Mouse (Mus musculus) testis, postnatal 10 days (tissue): ENCODE results near the gene Cdc42bpb.

Experiments used
- DNase-seq: peaks from one replicate; pipeline ENCODE4 v3.0.0; 2021; ENCODE audit warnings: low spot score

Gene Cdc42bpb

DNA sequence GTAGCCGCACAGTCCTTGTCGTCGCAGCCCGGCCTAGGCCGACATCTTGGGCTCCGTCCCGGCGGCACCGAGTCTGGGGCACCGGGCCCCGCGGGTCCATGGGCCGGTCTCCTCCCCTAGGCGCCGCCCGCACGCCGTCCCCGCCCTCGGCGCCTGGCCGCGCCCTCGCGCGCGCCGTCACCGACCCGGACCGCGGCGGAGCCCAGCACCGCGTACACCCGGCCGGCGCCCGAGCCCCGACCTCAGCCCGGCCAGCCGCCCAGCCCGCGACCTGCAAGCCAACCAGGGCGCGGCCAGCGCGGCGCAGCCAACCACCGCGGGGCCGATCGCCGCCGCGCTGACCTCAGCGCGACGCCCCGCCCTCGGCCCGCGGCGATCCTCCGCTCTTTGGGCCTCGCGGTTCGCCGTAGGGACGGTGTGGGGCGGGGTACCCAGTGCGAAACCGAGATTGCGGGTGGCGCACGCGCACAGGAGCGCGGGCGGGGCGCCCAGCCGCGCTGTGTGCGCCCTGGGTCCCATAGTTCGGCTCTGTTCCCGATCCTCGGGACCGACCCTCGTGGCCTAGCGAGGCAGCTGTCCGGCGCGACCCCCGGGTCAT, at the start of gene Cdc42bpb:
TSS of gene Cdc42bpb (minus strand) at position 343 of the 598 bp plus-strand sequence.
- peak; percentile 96 for DNase-seq

GRCm38 (mm10) chr12:111425789-111426460, 48.4 kb upstream of the Cdc42bpb start:
- DNase-seq, result peak; percentile 98

DNA sequence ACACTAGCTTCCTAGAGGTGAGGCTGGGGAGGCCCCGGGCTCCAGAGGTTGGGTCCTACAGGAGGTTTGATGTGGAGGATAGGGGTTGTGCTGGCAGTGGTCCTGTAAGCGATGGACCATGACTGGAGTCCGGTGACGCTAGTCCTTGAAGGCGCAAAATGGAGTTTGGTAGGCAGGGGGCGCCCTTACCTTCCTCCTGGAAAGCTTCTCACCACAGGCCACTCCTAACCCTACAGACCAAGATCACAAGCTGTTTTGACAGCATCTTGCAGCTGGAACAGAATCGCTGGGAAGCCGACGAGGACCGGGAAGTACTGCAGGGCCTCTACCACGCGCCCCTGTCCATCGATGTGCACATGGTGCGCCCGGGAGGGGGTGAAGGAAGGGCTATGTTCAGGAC, 47.7 kb upstream of the Cdc42bpb start:
- DNase-seq, result peak; percentile 95

- no peak for DNase-seq
Measured at GRCm38 (mm10) chr12:111424547-111424946, 47.0 kb upstream of the Cdc42bpb start.

GRCm38 (mm10) chr12:111423570-111424129, 46.1 kb upstream of the Cdc42bpb start:
- no peak for DNase-seq

DNA sequence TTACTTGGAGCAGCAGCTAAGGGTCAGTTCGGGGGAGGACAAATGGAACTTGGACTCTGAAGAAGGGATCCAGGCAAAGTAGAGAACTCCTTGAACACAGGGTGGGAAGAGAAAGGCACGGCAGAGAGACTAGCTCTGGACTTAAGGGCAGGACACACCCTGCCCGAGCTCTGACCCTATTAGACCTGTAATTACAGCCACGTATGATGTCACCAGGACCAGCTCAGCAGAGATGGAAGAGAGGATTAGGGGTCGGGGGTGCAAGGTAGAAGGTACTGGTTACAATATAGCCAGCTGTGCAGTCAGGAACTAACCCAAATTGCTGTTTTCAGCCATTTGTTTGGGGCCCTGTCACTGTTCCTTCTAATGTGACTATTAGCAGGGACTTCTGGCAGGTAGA, 45.3 kb upstream of the Cdc42bpb start:
- no peak for DNase-seq

DNA sequence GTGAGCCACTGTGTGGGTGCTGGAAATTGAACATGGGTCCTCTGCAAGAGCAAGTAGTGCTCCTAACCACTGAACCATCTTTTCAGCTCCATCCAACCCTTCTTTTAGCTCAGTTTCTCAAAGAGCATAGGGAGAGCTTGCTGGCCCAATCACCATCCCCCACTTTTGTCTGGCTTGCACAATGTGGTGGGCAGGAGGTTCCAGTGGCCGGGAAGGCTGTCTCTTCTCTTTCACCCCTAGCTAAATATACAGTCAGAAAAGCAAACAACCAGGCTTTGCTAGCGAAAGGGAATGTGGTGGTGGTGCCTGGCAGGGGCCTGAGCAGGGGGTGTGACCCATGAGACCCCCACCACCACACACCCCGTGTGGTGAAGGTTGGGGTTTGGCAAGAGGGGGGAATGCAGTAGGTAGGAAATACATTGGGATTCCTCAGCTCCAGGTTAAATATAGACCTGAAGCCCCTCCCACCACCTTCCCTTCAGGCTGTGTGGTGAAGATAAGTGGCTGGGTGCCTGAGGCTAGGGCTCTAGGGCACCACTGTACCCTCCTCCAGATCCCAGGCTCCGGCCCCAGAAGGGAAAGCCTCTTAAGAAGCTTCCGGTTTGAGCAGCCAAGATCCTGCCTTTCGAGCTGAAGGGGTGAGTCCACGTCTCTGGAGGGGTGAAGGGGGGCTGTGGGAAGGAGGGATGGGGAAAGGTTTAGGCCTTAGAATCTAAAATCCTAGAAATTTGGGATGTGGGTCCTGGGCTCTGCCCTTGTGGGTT, 43.6 kb upstream of the Cdc42bpb start:
- DNase-seq, result no peak

DNA sequence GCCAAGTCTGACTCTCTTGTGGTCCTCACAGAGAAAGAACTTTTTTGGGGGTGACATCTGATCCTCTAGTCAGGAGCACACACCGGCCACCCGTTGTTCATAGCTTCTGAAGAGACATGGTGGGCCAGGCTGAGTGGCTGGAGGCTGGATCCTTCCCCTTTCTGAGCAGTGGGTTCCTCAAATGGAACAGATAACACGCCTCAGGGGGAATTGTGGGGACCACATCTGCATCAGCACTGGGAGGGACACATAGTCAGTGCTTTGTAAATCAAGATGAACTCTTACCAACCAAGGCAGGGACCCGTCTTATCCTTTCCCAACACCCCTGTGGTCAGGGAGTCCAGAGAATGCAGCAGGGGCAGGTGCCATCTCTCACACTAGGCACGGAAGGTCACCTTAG, 42.4 kb upstream of the Cdc42bpb start:
- no peak for DNase-seq

DNA sequence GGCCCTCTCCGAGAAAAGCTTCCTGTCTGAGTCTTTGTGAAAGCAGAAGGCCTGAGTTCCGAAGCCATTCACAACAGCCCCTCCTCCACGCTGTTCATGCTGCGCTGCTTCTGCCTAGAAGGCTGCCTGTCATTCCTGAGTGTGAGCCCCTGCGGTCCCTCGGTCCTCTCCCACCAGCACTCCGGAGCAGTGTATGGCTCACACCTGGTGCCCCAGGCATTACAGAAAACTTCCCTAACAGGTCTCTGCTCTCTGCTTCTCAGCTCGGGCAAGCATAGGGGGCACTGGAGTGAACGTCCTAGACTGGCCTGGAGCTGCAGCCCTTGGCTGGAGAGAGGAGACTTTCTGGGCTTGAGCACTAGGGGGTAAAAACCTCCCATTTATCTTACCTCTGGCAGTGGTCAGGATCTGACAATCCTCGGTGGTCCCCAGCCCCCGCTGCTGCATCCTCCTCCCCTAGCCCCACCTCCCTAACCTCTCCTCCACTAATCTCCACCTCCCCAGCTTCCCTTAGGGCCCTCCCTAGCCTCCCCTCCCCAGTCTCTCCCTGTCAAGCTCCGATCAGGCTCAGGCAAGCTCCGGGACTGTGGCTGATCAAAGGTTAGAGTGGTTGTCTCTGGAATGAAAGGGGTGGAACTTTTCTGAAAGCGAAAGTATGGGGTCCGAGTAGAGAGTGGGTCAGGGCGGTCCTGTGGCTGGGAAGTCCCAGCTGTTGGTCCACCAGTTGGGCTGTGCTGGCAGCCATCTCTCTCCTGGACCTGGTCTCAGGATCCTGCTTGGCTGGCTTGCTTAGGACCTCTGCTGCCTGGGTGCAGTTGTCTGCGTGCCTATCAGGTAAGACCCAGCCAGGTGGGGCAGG, 39.6 kb upstream of the Cdc42bpb start, which contains the start of gene Exoc3l4:
TSS of gene Exoc3l4 (plus strand) at position 97 of the 859 bp plus-strand sequence.
- no peak for DNase-seq

- DNase-seq, result peak; percentile 95
Measured at GRCm38 (mm10) chr12:111413300-111413699, 35.8 kb upstream of the Cdc42bpb start.

- DNase-seq, result no peak
Measured at GRCm38 (mm10) chr12:111412581-111413284, 35.2 kb upstream of the Cdc42bpb start.

GRCm38 (mm10) chr12:111411631-111412355, 34.3 kb upstream of the Cdc42bpb start:
- no peak for DNase-seq

GRCm38 (mm10) chr12:111409583-111409982, 32.1 kb upstream of the Cdc42bpb start:
- no peak for DNase-seq

GRCm38 (mm10) chr12:111406622-111407021, 29.1 kb upstream of the Cdc42bpb start, which contains the start of gene Lbhd2:
Gene Lbhd2, plus strand, starts transcription at chr12:111406809.
- no peak for DNase-seq

DNA sequence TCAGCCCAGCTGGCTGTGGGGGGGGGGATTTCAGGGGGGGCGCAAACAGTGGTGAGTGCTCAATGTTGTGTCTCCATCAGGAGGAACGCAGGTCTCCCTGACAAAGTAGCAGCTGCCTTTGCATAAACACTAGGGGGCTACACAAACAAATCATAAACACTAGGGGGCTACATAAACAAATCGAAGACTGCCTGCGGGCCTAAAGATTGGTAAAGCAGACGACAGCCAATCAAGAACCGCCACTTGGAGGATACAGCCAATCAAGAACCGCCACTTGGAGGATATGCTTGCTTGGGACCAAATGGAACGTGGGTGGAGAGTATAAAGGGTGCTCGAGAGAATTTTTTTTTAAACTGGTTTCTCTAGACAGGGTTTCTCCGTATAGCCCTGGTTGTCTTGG, 27.4 kb upstream of the Cdc42bpb start:
- DNase-seq, result no peak

- DNase-seq, result peak; percentile 89
Measured at GRCm38 (mm10) chr12:111401454-111402184, 24.1 kb upstream of the Cdc42bpb start.

DNA sequence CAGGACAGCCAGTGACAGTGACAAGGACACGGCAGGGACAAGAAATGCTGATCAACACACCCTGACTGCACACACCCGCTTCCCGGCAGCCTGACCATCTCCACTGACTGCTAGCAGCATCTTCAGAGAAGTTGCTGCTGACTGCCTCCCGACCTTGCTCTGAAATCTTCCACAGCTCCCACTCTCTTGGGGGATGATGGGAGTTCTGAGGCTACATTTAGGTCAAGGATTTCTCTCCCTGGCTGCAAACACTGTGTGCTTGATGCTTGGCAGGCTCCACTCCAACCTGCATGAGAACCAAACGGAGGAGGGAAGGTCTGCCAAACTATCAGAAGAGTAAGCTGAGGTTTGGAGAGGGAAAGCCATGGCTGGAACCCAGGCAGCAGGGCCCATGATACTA, 19.5 kb upstream of the Cdc42bpb start:
- peak; percentile 67 for DNase-seq

- no peak for DNase-seq
Measured at GRCm38 (mm10) chr12:111394008-111394407, 16.5 kb upstream of the Cdc42bpb start.

DNA sequence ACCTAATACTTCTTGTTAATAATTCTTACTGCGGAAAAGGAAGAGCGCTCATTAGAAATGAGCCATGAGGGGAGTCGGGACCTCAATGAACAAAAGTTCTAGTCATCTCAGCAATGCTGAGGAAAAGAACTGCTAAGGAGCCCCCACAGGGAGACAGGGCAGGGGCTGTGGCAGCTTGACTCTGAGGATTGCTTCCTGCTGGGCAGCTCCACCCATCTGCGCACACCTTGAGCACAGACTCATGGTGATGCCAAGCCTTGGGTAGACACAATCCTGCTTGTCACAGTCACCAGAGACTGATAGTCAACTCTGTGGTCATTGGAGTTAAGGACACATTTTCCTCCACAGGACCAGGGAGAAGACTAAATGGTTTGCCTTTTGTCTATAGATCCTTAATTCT, 9.6 kb upstream of the Cdc42bpb start:
- DNase-seq, result no peak
